In the genomic region with DNA sequence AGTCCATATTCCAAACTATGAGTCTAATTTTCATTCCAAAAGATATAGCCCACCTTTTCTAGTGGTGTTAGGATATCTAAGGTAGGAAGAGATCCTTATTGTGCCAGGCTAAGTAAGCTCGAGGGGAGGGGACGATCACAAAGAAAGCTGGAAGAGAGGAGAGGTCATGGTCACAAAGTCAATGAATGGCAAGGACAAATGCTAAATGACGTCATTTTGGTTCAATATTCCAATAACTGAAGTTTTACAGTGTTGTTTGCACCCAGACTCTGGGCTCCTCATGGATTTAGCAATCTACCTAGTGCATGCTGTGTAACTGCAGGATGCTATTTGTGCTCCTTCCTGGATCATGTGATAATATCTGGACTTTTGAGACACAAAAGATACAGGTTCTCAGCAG, we compare ENCODE assay signal across 9 mouse cellular contexts. TPM values are rescaled to one million over a fixed set of nuclear protein-coding genes. Genes with fewer than 3 reads are reported as not detected.
DNase-seq lines count a peak whose midpoint lies in the region; ATAC-seq lines count a peak whose summit lies in the region.
"Had no signal": no experiment of that assay in that cellular context is flagged by ENCODE, and none has a peak within 500 bp of the region (broad histone marks: within the 10 kb centered on the region; RNA-seq: fewer than 3 reads in every experiment).

No protein-coding gene starts in this region.

- H3K9me3 ChIP-seq in heart, embryonic 13.5 days: no peaks in the 10 kb centered on the region
- no peaks in the 10 kb centered on the region for H3K9me3 ChIP-seq in neural tube, embryonic 11.5 days (ENCODE audit: control insufficient read depth, low read length)
- H3K9me3 ChIP-seq in liver, embryonic 12.5 days (replicated peaks): no peaks in the 10 kb centered on the region

- H3K4me2 ChIP-seq in heart, embryonic 13.5 days: peak overlapping the region; percentile 83
- peak overlapping the region; percentile 88; the same call in 1 of the 2 replicates for H3K4me2 ChIP-seq in neural tube, embryonic 11.5 days (ENCODE audit: low read depth)
- H3K4me2 ChIP-seq in liver, embryonic 12.5 days: peak overlapping the region; percentile 99; the same call in 1 of the 2 replicates

- H3K27me3 ChIP-seq in heart, embryonic 13.5 days (replicated peaks): peaks cover 32% of the 10 kb centered on the region
- H3K27me3 ChIP-seq in neural tube, embryonic 11.5 days (ENCODE audit: control insufficient read depth, insufficient read depth, low read length): no peaks in the 10 kb centered on the region; the same call in 1 of the 2 replicates
- peaks cover 59% of the 10 kb centered on the region for H3K27me3 ChIP-seq in liver, embryonic 12.5 days (replicated peaks)

- ATAC-seq in heart, embryonic 13.5 days (ENCODE audit: extremely low read depth, insufficient number of reproducible peaks, low FRiP score, low TSS enrichment): no peak
- no peak for ATAC-seq in neural tube, embryonic 11.5 days (ENCODE audit: insufficient read depth, low FRiP score, low TSS enrichment)
- ATAC-seq in liver, embryonic 12.5 days: no peak

- peak overlapping the region; percentile 92 for H3K4me3 ChIP-seq in heart, embryonic 13.5 days
- H3K4me3 ChIP-seq in neural tube, embryonic 11.5 days (ENCODE audit: low read depth, low read length): no peak overlapping the region
- no peak overlapping the region for H3K4me3 ChIP-seq in liver, embryonic 12.5 days

- WGBS in heart, embryonic 13.5 days: 69% methylated on average over 3 of the region's 3 CpGs
- 61% methylated on average over 3 of the region's 3 CpGs for WGBS in neural tube, embryonic 11.5 days
- 46% methylated on average over 3 of the region's 3 CpGs for WGBS in liver, embryonic 12.5 days (ENCODE audit: insufficient replicate concordance)

- no peaks in the 10 kb centered on the region for H3K36me3 ChIP-seq in heart, embryonic 13.5 days
- no peaks in the 10 kb centered on the region for H3K36me3 ChIP-seq in neural tube, embryonic 11.5 days (ENCODE audit: control insufficient read depth, insufficient read depth, low read length)
- H3K36me3 ChIP-seq in liver, embryonic 12.5 days: no peaks in the 10 kb centered on the region

- intact Hi-C loops in heart, postnatal 14 days (cut with DNase I): loop anchor here (5.0 kb wide), 2 partner anchors 131 to 266 kb away; no protein-coding TSS in a partner anchor

- no peak for DNase-seq in heart, postnatal 14 days
- DNase-seq in neural tube, embryonic 11.5 days (ENCODE audit: low spot score): no peak
- DNase-seq in neural tube, embryonic 10.5 days (ENCODE audit: extremely low spot score, low spot score): no peak
- no peak for DNase-seq in Muller cell, postnatal 12 days (ENCODE audit: inconsistent ontology term)
- DNase-seq in right cerebral cortex, adult 18-20 months: no peak
- DNase-seq in urinary bladder, postnatal 10 days (ENCODE audit: low spot score): no peak
- DNase-seq: heart, adult 2 months had no signal

- H3K27ac ChIP-seq in heart, embryonic 13.5 days (replicated peaks): no peak overlapping the region
- H3K27ac ChIP-seq in neural tube, embryonic 11.5 days (ENCODE audit: low read depth, low read length): no peak overlapping the region
- no peak overlapping the region for H3K27ac ChIP-seq in liver, embryonic 12.5 days

- H3K4me1 ChIP-seq in heart, embryonic 13.5 days: peaks cover 29% of the 10 kb centered on the region
- peaks cover 14% of the 10 kb centered on the region for H3K4me1 ChIP-seq in neural tube, embryonic 11.5 days (ENCODE audit: control insufficient read depth, insufficient read depth, low read length)
- H3K4me1 ChIP-seq in liver, embryonic 12.5 days: peaks cover 39% of the 10 kb centered on the region

- H3K9ac ChIP-seq in heart, embryonic 13.5 days: peak overlapping the region; percentile 88; the same call in 1 of the 2 replicates
- H3K9ac ChIP-seq in neural tube, embryonic 11.5 days (ENCODE audit: low read length): peak overlapping the region; percentile 74; the same call in 1 of the 2 replicates
- H3K9ac ChIP-seq in liver, embryonic 12.5 days: no peak overlapping the region

RNA-seq across cellular contexts. Expression of a gene that starts 1.2 kb away (rescaled TPM):
- 6.0 TPM in 2 replicates for polyA plus RNA-seq in heart, embryonic 13.5 days (2015; fragmentation: Nextera tagmentation; extraction: Ambion mirVana)
- total RNA-seq in heart, postnatal 14 days (2021): 10 to 100 TPM; 36.2 to 36.5 TPM
- 17.1 and 18.2 TPM in 2 replicates for polyA plus RNA-seq in neural tube, embryonic 11.5 days (2014; fragmentation: Nextera tagmentation; extraction: Ambion mirVana)
- 4.7 and 4.8 TPM in 2 replicates for polyA plus RNA-seq in liver, embryonic 12.5 days (2016; fragmentation: Nextera tagmentation; extraction: Ambion mirVana)
